Comparison of ENCODE assay signal across 8 mouse cellular contexts in genomic region chr2:180350700-180351099, GRCm38 (mm10). TPM values are rescaled to one million over a fixed set of nuclear protein-coding genes. Genes with fewer than 3 reads are reported as not detected.
DNase-seq lines count a peak whose midpoint lies in the region; ATAC-seq and TF ChIP-seq lines count a peak whose summit lies in the region.

No protein-coding gene starts in this region.

- TF ChIP-seq CTCF in kidney, postnatal 0 days (IDR thresholded peaks at IDR 0.05; ENCODE audit: low read depth): peak; percentile 77
- TF ChIP-seq CTCF in liver, postnatal 0 days (IDR thresholded peaks at IDR 0.05; ENCODE audit: low read depth): peak; percentile 69

- peak; percentile 64 for DNase-seq in CD4-positive, CD25-positive, alpha-beta regulatory T cell, adult 2 months (ENCODE audit: low read depth, low spot score)
- peak; percentile 54 for DNase-seq in kidney, postnatal 0 days (ENCODE audit: low spot score)
- peak; percentile 14 for DNase-seq in T-cell, adult 2 months (ENCODE audit: low spot score)
- DNase-seq in liver, postnatal 0 days: peak; percentile 35
- no peak for DNase-seq in gastrocnemius, postnatal 25 days

- no peak overlapping the region for H3K4me3 ChIP-seq in kidney, postnatal 0 days (replicated peaks; ENCODE audit: low read depth, low read length)
- no peak overlapping the region for H3K4me3 ChIP-seq in kidney, embryonic 14.5 days (ENCODE audit: low read length)
- no peak overlapping the region for H3K4me3 ChIP-seq in liver, postnatal 0 days (ENCODE audit: low read depth, low read length)
- H3K4me3 ChIP-seq in heart, embryonic 11.5 days (ENCODE audit: low read depth, low read length): no peak overlapping the region

- no peak for ATAC-seq in CD4-positive, CD25-positive, alpha-beta regulatory T cell, adult 4 months
- ATAC-seq in kidney, postnatal 0 days (replicated peaks; ENCODE audit: low FRiP score, low read depth): no peak
- no peak for ATAC-seq in kidney, embryonic 14.5 days (ENCODE audit: low FRiP score, low TSS enrichment)
- ATAC-seq in liver, postnatal 0 days: no peak
- ATAC-seq in heart, embryonic 11.5 days (replicated peaks; ENCODE audit: insufficient number of reproducible peaks, low FRiP score, low TSS enrichment): no peak

- H3K27me3 ChIP-seq in kidney, postnatal 0 days (ENCODE audit: insufficient read depth, low read length): no peaks in the 10 kb centered on the region
- H3K27me3 ChIP-seq in kidney, embryonic 14.5 days (ENCODE audit: control insufficient read depth, insufficient read depth, low read length): no peaks in the 10 kb centered on the region
- H3K27me3 ChIP-seq in liver, postnatal 0 days (ENCODE audit: insufficient read depth, low read length): no peaks in the 10 kb centered on the region
- no peaks in the 10 kb centered on the region for H3K27me3 ChIP-seq in heart, embryonic 11.5 days (ENCODE audit: control insufficient read depth, insufficient read depth, low read length)

- no peaks in the 10 kb centered on the region for H3K9me3 ChIP-seq in kidney, postnatal 0 days (replicated peaks; ENCODE audit: low read length)
- no peaks in the 10 kb centered on the region for H3K9me3 ChIP-seq in kidney, embryonic 14.5 days (ENCODE audit: control insufficient read depth, low read length)
- no peaks in the 10 kb centered on the region for H3K9me3 ChIP-seq in liver, postnatal 0 days (ENCODE audit: low read length)
- no peaks in the 10 kb centered on the region for H3K9me3 ChIP-seq in heart, embryonic 11.5 days (replicated peaks; ENCODE audit: control insufficient read depth, low read length)

- H3K9ac ChIP-seq in kidney, postnatal 0 days (ENCODE audit: low read depth, low read length): no peak overlapping the region
- H3K9ac ChIP-seq in kidney, embryonic 14.5 days (ENCODE audit: low read depth, low read length): no peak overlapping the region
- H3K9ac ChIP-seq in liver, postnatal 0 days (replicated peaks): no peak overlapping the region
- H3K9ac ChIP-seq in heart, embryonic 11.5 days (ENCODE audit: low read depth, low read length): no peak overlapping the region

- 0 out of 2 replicates have a peak, but pooled peaks cover 3% of the 10 kb centered on the region for H3K4me1 ChIP-seq in kidney, postnatal 0 days (replicated peaks; ENCODE audit: insufficient read depth, low read length)
- no peaks in the 10 kb centered on the region for H3K4me1 ChIP-seq in kidney, embryonic 14.5 days (ENCODE audit: control insufficient read depth, insufficient read depth, low read length)
- H3K4me1 ChIP-seq in liver, postnatal 0 days (ENCODE audit: insufficient read depth): no peaks in the 10 kb centered on the region
- peaks cover 31% of the 10 kb centered on the region for H3K4me1 ChIP-seq in heart, embryonic 11.5 days (ENCODE audit: control insufficient read depth, insufficient read depth, low read length)

- H3K4me2 ChIP-seq in kidney, postnatal 0 days (ENCODE audit: low read length): no peak overlapping the region
- H3K4me2 ChIP-seq in kidney, embryonic 14.5 days (replicated peaks; ENCODE audit: low read depth, low read length): no peak overlapping the region
- no peak overlapping the region for H3K4me2 ChIP-seq in liver, postnatal 0 days (ENCODE audit: low read depth, low read length)
- no peak overlapping the region for H3K4me2 ChIP-seq in heart, embryonic 11.5 days

- no peaks in the 10 kb centered on the region for H3K36me3 ChIP-seq in kidney, postnatal 0 days (ENCODE audit: insufficient read depth, low read length)
- H3K36me3 ChIP-seq in kidney, embryonic 14.5 days (ENCODE audit: control insufficient read depth, insufficient read depth, low read length): no peaks in the 10 kb centered on the region
- no peaks in the 10 kb centered on the region for H3K36me3 ChIP-seq in liver, postnatal 0 days (replicated peaks; ENCODE audit: insufficient read depth, low read length)
- H3K36me3 ChIP-seq in heart, embryonic 11.5 days (ENCODE audit: control insufficient read depth, insufficient read depth, low read length): no peaks in the 10 kb centered on the region

- no peak for TF ChIP-seq EP300 in liver, postnatal 0 days (IDR thresholded peaks at IDR 0.05; ENCODE audit: low read depth)

- 59% methylated on average over 2 of the region's 2 CpGs for WGBS in kidney, postnatal 0 days
- 63% methylated on average over 2 of the region's 2 CpGs for WGBS in kidney, embryonic 14.5 days
- 61% methylated on average over 2 of the region's 2 CpGs for WGBS in liver, postnatal 0 days (ENCODE audit: insufficient replicate concordance)
- 72% methylated on average over 2 of the region's 2 CpGs for WGBS in heart, embryonic 11.5 days (ENCODE audit: insufficient replicate concordance)

- no peak overlapping the region for H3K27ac ChIP-seq in kidney, postnatal 0 days
- H3K27ac ChIP-seq in kidney, embryonic 14.5 days (ENCODE audit: low read depth, low read length): no peak overlapping the region
- no peak overlapping the region for H3K27ac ChIP-seq in liver, postnatal 0 days (ENCODE audit: low read depth)
- H3K27ac ChIP-seq in heart, embryonic 11.5 days (ENCODE audit: low read depth, low read length): no peak overlapping the region

RNA-seq across cellular contexts. Expression of gene Gata5, which starts 16.2 kb away (rescaled TPM):
- polyA plus RNA-seq in CD4-positive, CD25-positive, alpha-beta regulatory T cell, adult 4 months (2017; shearing (Covaris generic)): not detected
- polyA plus RNA-seq in kidney, postnatal 0 days (2015; fragmentation: Nextera tagmentation; extraction: Ambion mirVana): 1.9 TPM in 2 replicates
- polyA plus RNA-seq in kidney, embryonic 14.5 days (2014; fragmentation: Nextera tagmentation; extraction: Ambion mirVana): 3.5 and 4.5 TPM in 2 replicates
- polyA plus RNA-seq in liver, postnatal 0 days (2015; fragmentation: Nextera tagmentation; extraction: Ambion mirVana): 0.08 and 0.11 TPM in 2 replicates
- not detected for total RNA-seq in gastrocnemius, postnatal 25 days (2021)
- 25.7 and 28.0 TPM in 2 replicates for polyA plus RNA-seq in heart, embryonic 11.5 days (2014; fragmentation: Nextera tagmentation; extraction: Ambion mirVana)
